Mouse (Mus musculus) stomach, embryonic 14.5 days (tissue): ENCODE measurements around the gene Lcn2. TPM values are rescaled to one million over a fixed set of nuclear protein-coding genes. Genes with fewer than 3 reads are reported as not detected.

Experiments
- ATAC-seq: fragments of 200-750 bp; cut with Nextera tagmentation; 2 replicates; pipeline ENCODE4 v1.8.0; 2017; ENCODE audit warnings: low read depth, moderate TSS enrichment; ENCODE audit not compliant: insufficient number of reproducible peaks, insufficient read depth, low FRiP score
- H3K27ac ChIP-seq: fragments of 300-500 bp; sonication (generic); 2 replicates; pipeline ENCODE4 v1.5.1; 2014; ENCODE audit warnings: mild to moderate bottlenecking, low read length, moderate library complexity, mixed read lengths
- H3K27me3 ChIP-seq: fragments of 300-500 bp; sonication (generic); 2 replicates; pipeline ENCODE4 v1.6.1; 2014; ENCODE audit warnings: low read length, control low read depth, mixed read lengths; ENCODE audit not compliant: control insufficient read depth, insufficient read depth
- H3K36me3 ChIP-seq: fragments of 300-500 bp; sonication (generic); 2 replicates; pipeline ENCODE4 v1.6.1; 2014; ENCODE audit warnings: mild to moderate bottlenecking, control low read depth, low read length, moderate library complexity, mixed read lengths; ENCODE audit not compliant: control insufficient read depth, insufficient read depth
- H3K4me1 ChIP-seq: fragments of 300-500 bp; sonication (generic); 2 replicates; pipeline ENCODE4 v1.6.1; 2014; ENCODE audit warnings: low read length, control low read depth, mixed read lengths; ENCODE audit not compliant: control insufficient read depth, insufficient read depth
- H3K4me2 ChIP-seq: fragments of 300-500 bp; sonication (generic); replicated peaks from 2 replicates; pipeline ENCODE4 v1.6.1; 2014; ENCODE audit warnings: low read depth, low read length, control low read depth
- H3K4me3 ChIP-seq: fragments of 300-500 bp; sonication (generic); 2 replicates; pipeline ENCODE4 v1.5.1; 2014; ENCODE audit warnings: low read depth, low read length, control low read depth
- H3K9ac ChIP-seq: fragments of 300-500 bp; sonication (generic); replicated peaks from 2 replicates; pipeline ENCODE4 v1.6.1; 2014; ENCODE audit warnings: low read depth, mild to moderate bottlenecking, control low read depth, low read length, moderate library complexity, mixed read lengths
- H3K9me3 ChIP-seq: fragments of 300-500 bp; sonication (generic); 2 replicates; pipeline ENCODE4 v1.6.1; 2016; ENCODE audit warnings: low read depth, low read length, control low read depth; ENCODE audit not compliant: control insufficient read depth
- WGBS: fragments of 180-500 bp; shearing (Covaris S2); extraction: QIAGEN DNeasy Blood & Tissue Kit; methylation state at CpG from one replicate; pipeline ENCODE4 v1.1.7; 2014; 5-methylcytosine and 5-hydroxymethylcytosine counted together
- polyA plus RNA-seq: library from polyadenylated mRNA; unstranded; fragments of >200 nt; fragmentation: Nextera tagmentation; extraction: Ambion mirVana; gene quantifications from 2 replicates; pipeline ENCODE4 v1.2.1, GENCODE M21; 2014

The Lcn2 gene
- 3.7 and 6.8 TPM in 2 replicates for polyA plus RNA-seq

GRCm38 (mm10) chr2:32387706-32388490 is at the start of gene Lcn2:
TSS of gene Lcn2 (minus strand) at chr2:32388252.
- no peaks in the 10 kb centered on the region for H3K36me3 ChIP-seq
- WGBS = 67% methylated on average over 5 of the region's 5 CpGs
- H3K9me3 ChIP-seq = no peaks in the 10 kb centered on the region
- no peak within 1 kb of the TSS for H3K4me3 ChIP-seq
- H3K4me2 ChIP-seq = no peak within 1 kb of the TSS
- no peaks in the 10 kb centered on the region for H3K27me3 ChIP-seq
- no peak within 1 kb of the TSS for H3K9ac ChIP-seq
- ATAC-seq = no peak
- H3K27ac ChIP-seq = no peak within 1 kb of the TSS
- no peaks in the 10 kb centered on the region for H3K4me1 ChIP-seq

GRCm38 (mm10) chr2:32437612-32438166 is 49.6 kb upstream of the Lcn2 start:
- Histone ChIP-seq H3K36me3 (no peaks in the 10 kb centered on the region), H3K9me3 (no peaks in the 10 kb centered on the region), H3K4me2 (no peak overlapping the region), H3K4me3 (no peak overlapping the region), H3K9ac (no peak overlapping the region), H3K4me1 (peaks cover 9% of the 10 kb centered on the region; the same call in 1 of the 2 replicates), H3K27ac (no peak overlapping the region), H3K27me3 (no peaks in the 10 kb centered on the region)
- ATAC-seq = no peak
- 83% methylated on average over 2 of the region's 2 CpGs for WGBS

- no peaks in the 10 kb centered on the region for H3K27me3 ChIP-seq
- no peaks in the 10 kb centered on the region for H3K36me3 ChIP-seq
- peaks cover 9% of the 10 kb centered on the region; the same call in 1 of the 2 replicates for H3K4me1 ChIP-seq
- H3K4me3 ChIP-seq = no peak overlapping the region
- no peak overlapping the region for H3K9ac ChIP-seq
- WGBS = 58% methylated on average over 3 of the region's 3 CpGs
- no peak overlapping the region for H3K27ac ChIP-seq
- ATAC-seq = no peak
- no peak overlapping the region for H3K4me2 ChIP-seq
- H3K9me3 ChIP-seq = no peaks in the 10 kb centered on the region
Observed at GRCm38 (mm10) chr2:32436686-32437372, 48.8 kb upstream of the Lcn2 start.

GRCm38 (mm10) chr2:32430701-32431676 is 42.9 kb upstream of the Lcn2 start:
- Histone ChIP-seq H3K9me3 (no peaks in the 10 kb centered on the region), H3K36me3 (no peaks in the 10 kb centered on the region), H3K27ac (peak overlapping the region; percentile 78), H3K4me2 (peak overlapping the region; percentile 54), H3K9ac (no peak overlapping the region; the same call in 1 of the 2 replicates), H3K4me1 (peaks cover 36% of the 10 kb centered on the region), H3K4me3 (peak overlapping the region; percentile 32), H3K27me3 (no peaks in the 10 kb centered on the region)
- 7% methylated on average over 18 of the region's 18 CpGs for WGBS
- ATAC-seq = peak; percentile 85

- no peaks in the 10 kb centered on the region for H3K9me3 ChIP-seq
- no peak overlapping the region for H3K9ac ChIP-seq
- H3K4me1 ChIP-seq = peaks cover 44% of the 10 kb centered on the region
- peak overlapping the region; percentile 31; the same call in 1 of the 2 replicates for H3K4me2 ChIP-seq
- no peak for ATAC-seq
- H3K27ac ChIP-seq = peak overlapping the region; percentile 73; the same call in 1 of the 2 replicates
- H3K27me3 ChIP-seq = no peaks in the 10 kb centered on the region
- no peaks in the 10 kb centered on the region for H3K36me3 ChIP-seq
- 70% methylated on average over 4 of the region's 4 CpGs for WGBS
- H3K4me3 ChIP-seq = no peak overlapping the region
Observed at GRCm38 (mm10) chr2:32429215-32429891, 41.3 kb upstream of the Lcn2 start.

GRCm38 (mm10) chr2:32428262-32428722 is 40.2 kb upstream of the Lcn2 start:
- peaks cover 52% of the 10 kb centered on the region for H3K4me1 ChIP-seq
- no peak overlapping the region for H3K9ac ChIP-seq

GRCm38 (mm10) chr2:32427720-32428119 is 39.7 kb upstream of the Lcn2 start:
- Histone ChIP-seq H3K4me2 (peak overlapping the region; percentile 31; the same call in 1 of the 2 replicates), H3K27ac (peak overlapping the region; percentile 73; the same call in 1 of the 2 replicates), H3K9ac (no peak overlapping the region), H3K27me3 (no peaks in the 10 kb centered on the region), H3K36me3 (no peaks in the 10 kb centered on the region), H3K4me1 (peaks cover 57% of the 10 kb centered on the region), H3K9me3 (no peaks in the 10 kb centered on the region), H3K4me3 (no peak overlapping the region)
- no peak for ATAC-seq
- WGBS = 78% methylated on average over 5 of the region's 5 CpGs

More at GRCm38 (mm10) chr2:32428262-32428722, 40.2 kb upstream of the Lcn2 start:
- H3K27ac ChIP-seq = peak overlapping the region; percentile 73
- H3K9me3 ChIP-seq = no peaks in the 10 kb centered on the region
- no peak overlapping the region for H3K4me3 ChIP-seq
- peak overlapping the region; percentile 31 for H3K4me2 ChIP-seq
- H3K27me3 ChIP-seq = no peaks in the 10 kb centered on the region
- H3K36me3 ChIP-seq = no peaks in the 10 kb centered on the region
- WGBS = 41% methylated on average over 8 of the region's 8 CpGs
- ATAC-seq = peak; percentile 74
